Mouse (Mus musculus): Measurements from ENCODE around the gene Pcbp3.
"Not testable (repeated sequence)": the region's sequence is repeated elsewhere in the genome, so short reads cannot be mapped to it uniquely, and the experiment has no call there.

The Pcbp3 gene

DNA sequence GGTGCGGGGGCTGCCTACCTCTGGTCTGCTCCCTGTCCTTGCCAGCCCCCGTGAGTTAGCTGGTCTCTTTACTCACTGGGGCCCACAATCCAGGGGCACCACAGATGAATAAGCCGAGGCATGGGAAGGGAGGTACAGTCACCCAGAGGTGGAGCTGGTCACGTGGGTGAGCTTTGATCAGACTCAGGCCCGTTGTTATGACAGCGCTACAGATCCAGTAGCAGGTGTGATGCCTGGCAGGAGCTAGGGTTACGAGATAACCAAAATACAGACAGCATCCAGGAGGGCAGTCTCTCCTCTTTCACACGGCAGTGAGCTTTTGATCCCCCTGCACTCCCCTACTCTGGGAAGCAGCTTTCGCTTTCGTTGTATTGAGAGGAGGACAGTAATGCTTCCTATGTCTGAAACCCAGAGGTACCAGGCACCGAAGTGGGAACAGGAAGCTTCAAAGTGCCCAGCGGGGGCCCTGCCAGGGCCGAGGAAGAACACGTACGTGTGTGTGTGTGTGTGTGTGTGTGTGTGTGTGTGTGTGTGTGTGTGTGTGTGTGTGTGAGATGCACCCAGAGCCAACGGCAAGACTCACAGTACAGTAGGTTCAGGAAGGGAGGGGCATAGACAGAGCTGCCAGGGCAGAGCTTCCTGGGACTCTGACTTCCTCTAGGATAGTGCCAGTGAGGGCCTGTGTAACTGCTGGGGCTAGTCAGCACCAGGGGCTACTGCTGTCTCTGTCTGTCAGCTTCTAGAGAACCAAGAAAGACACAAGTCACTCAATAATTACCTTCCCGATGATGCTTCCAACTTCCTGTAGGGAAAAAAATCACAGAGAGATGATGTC, 162.7 kb downstream of the Pcbp3 start:
- DNase-seq: no peak

DNA sequence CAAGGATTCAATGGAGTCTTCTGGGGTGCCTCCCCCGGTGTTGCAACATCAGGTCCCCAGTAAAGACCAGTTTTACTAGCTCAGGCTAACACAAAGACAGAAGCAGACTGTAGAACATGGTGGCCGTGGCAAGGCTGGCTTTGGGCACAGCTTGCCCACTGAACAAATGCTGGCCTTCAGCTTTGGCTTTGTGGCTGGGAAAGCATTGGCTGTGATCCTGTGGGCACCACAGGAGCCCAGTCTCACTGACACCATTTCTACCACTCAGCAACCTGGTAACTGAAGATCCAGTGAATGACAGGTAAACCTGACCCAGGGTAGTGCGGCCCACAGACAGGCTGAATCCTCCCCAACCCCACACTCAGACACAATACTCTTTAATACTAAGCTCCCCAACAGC, 167.6 kb downstream of the Pcbp3 start:
- DNase-seq: peak; percentile 76

- DNase-seq: peak; percentile 63
These were observed 170.2 kb downstream of the Pcbp3 start for GRCm38 (mm10) chr10:76791475-76791874.

- DNase-seq: no peak
These were observed 171.8 kb downstream of the Pcbp3 start for GRCm38 (mm10) chr10:76789885-76790284.

GRCm38 (mm10) chr10:76785312-76785711, 176.4 kb downstream of the Pcbp3 start:
- peak; percentile 22 for DNase-seq

DNA sequence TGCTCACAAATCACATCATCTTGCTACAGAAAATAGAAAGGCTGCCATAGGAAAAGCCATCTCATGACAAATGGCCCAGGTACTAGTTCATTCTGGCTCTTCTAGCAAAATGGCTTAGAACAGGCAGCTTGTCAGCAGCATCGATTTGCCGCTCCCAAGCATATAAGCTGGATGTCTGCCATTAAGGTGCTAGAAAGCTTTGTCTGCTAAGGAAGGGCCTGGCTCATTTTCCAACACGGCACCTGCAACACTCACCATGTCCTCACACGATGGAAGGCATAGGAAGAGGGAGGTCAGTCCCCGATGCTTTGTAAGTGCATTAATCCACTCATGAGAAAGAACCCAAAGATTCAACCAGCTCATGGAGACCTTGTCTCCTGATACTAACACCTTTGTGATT, 182.5 kb downstream of the Pcbp3 start:
- no peak for DNase-seq

GRCm38 (mm10) chr10:76771624-76772023, 190.1 kb downstream of the Pcbp3 start:
- DNase-seq: no peak

DNA sequence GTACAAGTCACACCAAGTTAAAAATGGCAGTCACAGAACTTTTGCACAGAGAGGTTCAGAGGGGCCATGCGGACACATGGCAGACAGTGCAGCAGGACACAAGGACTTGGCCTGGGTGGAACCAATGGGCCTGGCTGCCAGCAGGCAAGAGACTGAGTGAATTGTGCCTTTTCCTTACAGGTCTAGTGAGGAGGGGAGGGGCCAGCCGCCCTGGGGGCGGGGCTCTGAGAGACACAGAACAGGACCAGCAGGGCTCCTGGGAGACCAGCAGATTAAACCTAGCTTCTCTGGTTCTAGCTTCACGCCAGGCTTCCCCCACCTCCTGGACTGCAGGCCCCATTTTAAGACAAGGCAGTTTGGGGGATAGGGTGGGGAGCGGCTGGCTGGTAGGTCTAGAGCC, 190.6 kb downstream of the Pcbp3 start:
- no peak for DNase-seq

DNA sequence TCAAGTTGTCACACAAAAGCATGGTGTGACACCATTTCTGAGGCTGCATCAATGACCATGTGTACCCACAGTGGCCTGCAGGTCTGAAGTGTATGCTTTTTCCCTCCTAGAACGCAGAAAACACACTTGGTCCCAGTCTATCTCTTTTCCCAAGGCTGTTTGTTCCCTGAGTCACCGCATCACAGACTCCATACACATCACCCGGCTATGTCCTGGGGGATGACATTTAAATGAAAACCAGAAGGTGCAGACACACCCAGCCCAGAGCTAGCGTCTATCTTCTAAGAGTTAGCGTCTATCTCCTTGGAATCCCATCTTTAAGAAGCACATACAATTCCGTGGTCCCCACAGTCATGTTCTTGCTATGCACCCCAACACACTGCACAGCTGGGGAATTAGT, 192.1 kb downstream of the Pcbp3 start:
- DNase-seq: no peak

- no peak for DNase-seq
These were observed 195.5 kb downstream of the Pcbp3 start for GRCm38 (mm10) chr10:76766196-76766595.

- no peak for DNase-seq
These were observed 196.8 kb downstream of the Pcbp3 start for GRCm38 (mm10) chr10:76764927-76765326.

DNA sequence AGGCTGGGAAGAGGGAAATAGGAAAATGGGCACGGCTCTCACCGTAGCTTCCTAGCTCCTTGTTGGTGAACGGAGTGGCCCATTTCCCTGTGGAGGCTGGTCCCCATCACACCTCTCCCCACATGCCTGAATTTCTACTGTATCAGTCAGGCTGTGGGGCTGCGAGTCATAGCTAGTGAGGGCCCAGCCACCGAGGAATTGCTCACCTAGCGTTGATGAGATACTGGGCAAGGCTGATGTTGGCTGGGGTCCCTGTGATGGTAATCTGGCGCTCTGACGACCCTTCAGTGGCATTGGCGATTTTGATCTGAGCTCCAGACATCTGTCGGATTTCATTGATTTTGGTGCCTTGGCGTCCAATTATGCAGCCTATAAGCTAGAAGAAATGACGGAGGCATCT, 198.7 kb downstream of the Pcbp3 start:
- DNase-seq: no peak

GRCm38 (mm10) chr10:76762411-76762810, 199.3 kb downstream of the Pcbp3 start:
- DNase-seq: no peak

GRCm38 (mm10) chr10:76759878-76760277, 201.8 kb downstream of the Pcbp3 start:
- DNase-seq: no peak

GRCm38 (mm10) chr10:76753640-76754039, 208.0 kb downstream of the Pcbp3 start:
- no peak for DNase-seq

GRCm38 (mm10) chr10:76744267-76744666, 217.4 kb downstream of the Pcbp3 start:
- DNase-seq: not testable (repeated sequence)

GRCm38 (mm10) chr10:76736764-76737163, 224.9 kb downstream of the Pcbp3 start:
- no peak for DNase-seq

GRCm38 (mm10) chr10:76734979-76735378, 226.7 kb downstream of the Pcbp3 start:
- peak; percentile 76 for DNase-seq

- no peak for DNase-seq
These were observed 228.0 kb downstream of the Pcbp3 start for GRCm38 (mm10) chr10:76733677-76734068.

GRCm38 (mm10) chr10:76732881-76733676, 228.6 kb downstream of the Pcbp3 start:
- DNase-seq: peak; percentile 20

DNA sequence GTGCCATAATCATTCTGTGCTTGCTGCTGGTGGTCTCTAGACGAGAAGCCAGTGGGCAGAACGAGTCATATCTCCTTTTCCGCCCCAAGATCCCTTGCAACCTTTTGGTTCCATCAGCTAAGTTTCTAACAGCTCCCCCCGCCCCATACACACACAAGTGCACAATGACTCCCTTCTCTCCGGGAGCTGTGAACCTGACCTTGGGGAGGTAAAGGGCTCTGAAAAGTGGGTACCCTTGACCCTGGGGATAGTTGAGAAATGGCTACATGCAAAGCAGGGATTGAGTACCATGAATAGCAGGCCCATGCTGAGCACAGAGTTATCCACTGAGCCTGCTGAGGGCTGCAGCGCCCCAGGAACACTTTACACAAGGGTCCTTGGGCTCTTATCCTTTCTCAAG, 229.3 kb downstream of the Pcbp3 start:
- no peak for DNase-seq

DNA sequence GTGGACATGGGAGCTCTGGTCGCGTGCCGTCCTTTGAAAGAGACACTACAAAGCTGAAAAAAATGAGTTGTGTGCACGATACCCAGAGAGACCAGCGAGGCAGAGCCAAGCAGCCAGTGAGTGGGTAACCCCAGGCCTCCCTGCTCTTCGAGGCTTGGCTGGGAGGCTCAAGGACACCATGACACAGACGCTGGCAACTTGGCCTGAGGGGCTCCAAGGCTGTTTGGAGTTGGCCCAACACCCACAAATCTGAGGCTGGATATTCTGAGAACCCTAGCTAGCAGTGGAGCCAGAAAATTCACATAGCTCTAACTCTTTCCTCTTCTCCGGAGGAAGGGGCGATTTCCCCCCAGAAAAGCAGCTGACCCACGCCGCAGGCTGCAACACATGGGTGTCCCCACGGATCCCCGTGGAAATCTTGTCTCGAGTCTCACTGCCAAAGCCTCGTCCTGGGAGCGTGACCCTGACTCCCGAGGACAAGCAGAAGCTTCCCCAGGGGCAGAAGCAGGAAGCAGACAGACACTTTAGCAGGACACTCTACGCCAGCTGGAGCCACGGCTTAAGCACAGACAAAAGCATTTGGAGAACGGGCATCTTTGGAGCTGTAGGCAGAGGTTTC, 230.0 kb downstream of the Pcbp3 start:
- no peak for DNase-seq
